Mouse (Mus musculus): ENCODE results near the gene Rsph9. TPM values are rescaled to one million over a fixed set of nuclear protein-coding genes. Genes with fewer than 3 reads are reported as not detected.
A peak's percentile ranks its signal among the peaks of the same experiment; 100 is the strongest.

The Rsph9 gene
- polyA plus RNA-seq, 1 experiment from 2014 or later: 6.8 TPM

DNA sequence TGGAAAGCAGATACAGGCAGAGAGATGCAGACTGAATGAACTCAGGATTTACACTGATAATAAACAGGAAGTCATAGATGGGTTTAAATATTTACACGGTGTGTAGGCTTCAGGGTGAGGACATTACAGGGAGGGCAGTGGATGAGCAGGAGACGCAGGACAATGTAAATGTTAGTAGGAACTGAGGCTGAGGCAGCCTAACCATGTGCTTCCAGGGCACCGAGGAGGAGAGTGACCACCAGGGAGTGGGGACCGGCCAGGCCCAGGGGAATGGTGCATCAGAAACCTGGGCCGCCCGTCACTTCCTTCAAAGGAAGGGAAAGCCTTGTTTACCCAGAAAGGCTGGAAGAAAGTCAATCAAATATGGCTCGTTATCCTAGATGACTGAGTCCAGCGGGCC lies 45.5 kb downstream of the Rsph9 start:
- ATAC-seq (ENCODE audit: insufficient number of reproducible peaks, insufficient read depth, low FRiP score, low read depth): no peak; the same call in 1 of the 2 replicates
- Histone ChIP-seq H3K9ac (ENCODE audit: low read length) (no peak overlapping the region), H3K4me3 (ENCODE audit: control insufficient read depth in 1 of 2, insufficient read depth in 1 of 2, low read depth in 1 of 2, low read length in 2 of 2) (no peak overlapping the region), H3K27ac (replicated peaks in 1 of 2; ENCODE audit: control insufficient read depth in 1 of 2, insufficient read depth in 1 of 2, low read depth in 2 of 2, low read length in 2 of 2) (no peak overlapping the region), H3K4me1 (ENCODE audit: control insufficient read depth in 2 of 2, insufficient read depth in 2 of 2, low read length in 2 of 2) (no peaks in the 10 kb centered on the region; a peak in 1 of 4 replicates), H3K27me3 (ENCODE audit: control insufficient read depth, insufficient read depth, low read length) (no peaks in the 10 kb centered on the region), H3K36me3 (ENCODE audit: control insufficient read depth, insufficient read depth, low read length) (no peaks in the 10 kb centered on the region), H3K4me2 (ENCODE audit: low read length) (no peak overlapping the region), H3K9me3 (ENCODE audit: control insufficient read depth, low read length) (no peaks in the 10 kb centered on the region)
- WGBS: 49% methylated on average over 8 of the region's 8 CpGs

DNA sequence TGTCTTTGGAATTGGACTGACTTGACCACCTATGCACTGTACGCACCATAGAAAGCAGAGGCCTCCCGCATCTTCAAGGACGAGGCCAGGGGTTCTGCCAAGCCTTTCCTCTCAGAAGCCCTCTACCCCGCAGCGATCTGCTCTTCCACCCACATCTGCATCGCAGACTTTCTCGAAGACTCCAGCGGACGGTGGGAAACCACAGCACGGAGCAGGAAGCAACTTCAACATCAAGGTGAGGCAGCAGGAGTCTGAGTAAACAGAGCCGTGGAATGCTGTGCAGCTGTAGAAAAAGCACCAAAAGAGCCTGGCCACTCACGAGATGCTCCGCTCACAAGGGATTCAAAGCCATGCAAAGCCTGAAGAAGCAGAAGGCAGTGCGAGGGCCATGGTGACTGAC lies 52.1 kb downstream of the Rsph9 start:
- Histone ChIP-seq H3K4me3 (ENCODE audit: control insufficient read depth in 1 of 2, insufficient read depth in 1 of 2, low read depth in 1 of 2, low read length in 2 of 2) (no peak overlapping the region), H3K4me2 (ENCODE audit: low read length) (no peak overlapping the region), H3K36me3 (ENCODE audit: control insufficient read depth, insufficient read depth, low read length) (no peaks in the 10 kb centered on the region), H3K9me3 (ENCODE audit: control insufficient read depth, low read length) (no peaks in the 10 kb centered on the region), H3K4me1 (ENCODE audit: control insufficient read depth in 2 of 2, insufficient read depth in 2 of 2, low read length in 2 of 2) (no peaks in the 10 kb centered on the region; a peak in 1 of 4 replicates), H3K27me3 (ENCODE audit: control insufficient read depth, insufficient read depth, low read length) (no peaks in the 10 kb centered on the region), H3K27ac (replicated peaks in 1 of 2; ENCODE audit: control insufficient read depth in 1 of 2, insufficient read depth in 1 of 2, low read depth in 2 of 2, low read length in 2 of 2) (no peak overlapping the region), H3K9ac (ENCODE audit: low read length) (no peak overlapping the region)
- WGBS: 75% methylated on average over 14 of the region's 14 CpGs
- no peak for ATAC-seq (ENCODE audit: insufficient number of reproducible peaks, insufficient read depth, low FRiP score, low read depth)

DNA sequence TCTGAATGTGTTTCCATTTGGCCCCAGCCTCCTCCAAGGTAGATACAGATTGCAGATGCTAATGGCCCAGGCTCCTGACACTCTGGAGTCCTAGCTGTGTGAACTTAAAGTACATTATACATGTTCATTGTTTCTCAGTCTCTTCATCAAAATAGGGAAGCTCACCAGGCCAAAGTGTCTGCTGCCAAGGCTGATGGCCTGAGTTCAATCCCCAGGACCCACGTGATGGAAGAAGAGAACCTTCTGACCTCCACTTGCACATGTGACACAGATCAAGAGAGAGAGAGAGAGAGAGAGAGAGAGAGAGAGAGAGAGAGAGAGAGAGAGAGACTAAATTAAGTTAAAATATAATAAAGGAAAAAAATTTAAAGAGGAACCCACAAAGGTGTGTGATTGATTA lies 52.7 kb downstream of the Rsph9 start:
- H3K4me2 ChIP-seq (ENCODE audit: low read length): no peak overlapping the region
- ATAC-seq (ENCODE audit: insufficient number of reproducible peaks, insufficient read depth, low FRiP score, low read depth): no peak
- H3K9ac ChIP-seq (ENCODE audit: low read length): no peak overlapping the region
- no peak overlapping the region for H3K27ac ChIP-seq (replicated peaks in 1 of 2; ENCODE audit: control insufficient read depth in 1 of 2, insufficient read depth in 1 of 2, low read depth in 2 of 2, low read length in 2 of 2)
- H3K4me1 ChIP-seq (ENCODE audit: control insufficient read depth in 2 of 2, insufficient read depth in 2 of 2, low read length in 2 of 2): peaks cover 0 to 2% of the 10 kb centered on the region in 2 experiments; a peak in 1 of 4 replicates
- H3K9me3 ChIP-seq (ENCODE audit: control insufficient read depth, low read length): no peaks in the 10 kb centered on the region
- H3K27me3 ChIP-seq (ENCODE audit: control insufficient read depth, insufficient read depth, low read length): no peaks in the 10 kb centered on the region
- 88% methylated on average over 1 of the region's 1 CpGs for WGBS
- no peaks in the 10 kb centered on the region for H3K36me3 ChIP-seq (ENCODE audit: control insufficient read depth, insufficient read depth, low read length)
- no peak overlapping the region for H3K4me3 ChIP-seq (ENCODE audit: control insufficient read depth in 1 of 2, insufficient read depth in 1 of 2, low read depth in 1 of 2, low read length in 2 of 2)

DNA sequence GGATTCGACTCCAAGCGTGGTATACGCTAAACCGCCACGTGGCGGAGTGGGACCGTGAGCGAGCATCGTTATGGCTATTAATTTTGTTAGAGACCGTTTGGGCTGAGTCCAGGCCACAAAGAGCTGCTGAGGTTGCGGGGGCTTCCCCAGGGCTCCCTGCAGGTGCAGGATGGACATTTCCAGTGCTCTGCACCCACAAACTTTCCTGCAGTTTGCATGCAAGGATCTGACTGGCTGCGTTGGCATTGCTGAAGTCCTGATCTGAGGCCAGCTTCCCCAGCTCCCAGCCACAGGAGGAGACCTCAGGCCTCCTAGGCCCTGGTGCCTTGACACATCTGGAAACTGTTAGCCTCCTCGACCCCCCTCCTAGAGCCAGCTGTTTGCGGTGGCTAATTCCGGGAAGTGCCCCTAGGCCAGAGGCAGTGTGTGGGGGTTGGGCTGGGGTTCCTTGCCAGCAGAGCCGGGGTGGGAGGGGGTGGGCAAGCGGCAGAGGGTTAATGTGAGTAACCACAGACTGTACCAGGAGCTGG lies 57.6 kb downstream of the Rsph9 start:
- H3K4me1 ChIP-seq (ENCODE audit: control insufficient read depth in 2 of 2, insufficient read depth in 2 of 2, low read length in 2 of 2): peaks cover 18 to 23% of the 10 kb centered on the region in 2 experiments
- WGBS: 61% methylated on average over 17 of the region's 17 CpGs
- H3K36me3 ChIP-seq (ENCODE audit: control insufficient read depth, insufficient read depth, low read length): no peaks in the 10 kb centered on the region
- no peak overlapping the region for H3K4me3 ChIP-seq (ENCODE audit: control insufficient read depth in 1 of 2, insufficient read depth in 1 of 2, low read depth in 1 of 2, low read length in 2 of 2)
- no peak for ATAC-seq (ENCODE audit: insufficient number of reproducible peaks, insufficient read depth, low FRiP score, low read depth)
- no peaks in the 10 kb centered on the region for H3K9me3 ChIP-seq (ENCODE audit: control insufficient read depth, low read length)
- H3K27ac ChIP-seq (replicated peaks in 1 of 2; ENCODE audit: control insufficient read depth in 1 of 2, insufficient read depth in 1 of 2, low read depth in 2 of 2, low read length in 2 of 2): no peak overlapping the region
- no peak overlapping the region for H3K4me2 ChIP-seq (ENCODE audit: low read length)
- no peak overlapping the region for H3K9ac ChIP-seq (ENCODE audit: low read length)
- H3K27me3 ChIP-seq (ENCODE audit: control insufficient read depth, insufficient read depth, low read length): no peaks in the 10 kb centered on the region

DNA sequence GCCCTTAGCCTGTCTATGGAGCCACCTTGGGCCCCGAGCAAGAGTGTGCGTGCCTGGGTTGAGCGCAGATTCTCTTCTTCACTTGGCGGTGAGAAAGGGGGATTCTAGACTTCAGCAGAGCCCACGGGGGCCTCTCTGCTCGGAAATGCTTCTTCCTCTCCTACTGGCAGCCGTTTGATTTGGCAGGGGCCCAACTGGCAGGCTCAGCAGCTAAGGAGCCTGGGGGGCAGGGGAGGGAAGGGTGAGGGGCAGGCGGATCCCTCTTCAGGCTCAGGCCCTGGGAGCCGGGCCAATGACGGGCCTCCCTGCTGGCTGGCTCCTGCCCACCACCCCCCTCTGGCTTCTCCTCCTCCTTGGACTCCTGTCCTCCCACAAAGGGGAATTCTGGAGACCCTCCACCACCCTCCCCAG lies 59.9 kb downstream of the Rsph9 start:
- peak overlapping the region; percentile 44 to 51 for H3K27ac ChIP-seq (replicated peaks in 1 of 2; ENCODE audit: control insufficient read depth in 1 of 2, insufficient read depth in 1 of 2, low read depth in 2 of 2, low read length in 2 of 2)
- 2% methylated on average over 10 of the region's 10 CpGs for WGBS
- ATAC-seq (ENCODE audit: insufficient number of reproducible peaks, insufficient read depth, low FRiP score, low read depth): peak; percentile 87
- no peaks in the 10 kb centered on the region for H3K36me3 ChIP-seq (ENCODE audit: control insufficient read depth, insufficient read depth, low read length)
- H3K9me3 ChIP-seq (ENCODE audit: control insufficient read depth, low read length): no peaks in the 10 kb centered on the region
- peak overlapping the region; percentile 45; the same call in 1 of the 2 replicates for H3K9ac ChIP-seq (ENCODE audit: low read length)
- peak overlapping the region; percentile 60 for H3K4me2 ChIP-seq (ENCODE audit: low read length)
- H3K4me1 ChIP-seq (ENCODE audit: control insufficient read depth in 2 of 2, insufficient read depth in 2 of 2, low read length in 2 of 2): peaks cover 24 to 28% of the 10 kb centered on the region in 2 experiments
- no peaks in the 10 kb centered on the region for H3K27me3 ChIP-seq (ENCODE audit: control insufficient read depth, insufficient read depth, low read length)
- H3K4me3 ChIP-seq (ENCODE audit: control insufficient read depth in 1 of 2, insufficient read depth in 1 of 2, low read depth in 1 of 2, low read length in 2 of 2): peak overlapping the region; percentile 19 to 21; a peak in 3 of 4 replicates

DNA sequence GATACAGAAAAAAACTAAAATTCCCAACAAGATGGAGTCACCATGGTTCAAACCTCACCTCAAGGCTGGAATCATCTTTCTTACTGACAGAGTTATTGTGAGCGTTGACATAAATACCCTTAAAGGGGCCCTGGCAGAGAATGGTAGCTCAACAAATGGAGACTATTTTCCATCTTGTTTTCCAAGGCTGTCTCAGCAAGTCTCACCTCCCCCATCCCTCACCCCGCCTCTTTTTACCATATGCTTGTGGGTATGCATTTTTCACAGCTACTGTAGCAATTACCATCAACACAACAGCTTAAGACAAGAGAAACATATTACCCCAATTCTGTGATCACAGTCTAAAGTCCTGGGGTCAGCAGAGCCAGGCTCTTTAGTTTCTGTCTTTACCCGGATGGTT lies 60.6 kb downstream of the Rsph9 start:
- 79% methylated on average over 3 of the region's 3 CpGs for WGBS
- H3K9ac ChIP-seq (ENCODE audit: low read length): no peak overlapping the region; the same call in 1 of the 2 replicates

DNA sequence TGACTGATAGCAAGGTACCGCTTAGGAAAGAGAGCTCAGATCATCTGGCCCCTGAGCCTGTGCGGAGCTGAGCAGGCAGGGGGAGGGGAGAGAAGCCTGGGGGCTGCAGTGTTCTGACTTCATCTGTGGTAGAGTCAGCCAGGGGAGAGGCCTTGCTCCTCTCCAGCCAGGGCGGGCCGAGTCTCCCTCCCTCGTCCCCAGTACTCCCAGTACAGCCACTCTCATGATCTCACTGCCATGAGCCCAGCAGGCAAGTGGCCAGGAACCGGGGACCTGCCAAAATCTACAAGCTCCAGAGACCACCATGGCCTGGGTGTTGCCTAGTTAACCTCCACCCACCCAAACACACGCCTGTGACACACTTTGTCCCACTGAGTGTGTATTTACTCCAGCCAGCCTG lies 62.4 kb downstream of the Rsph9 start:
- H3K27ac ChIP-seq (replicated peaks in 1 of 2; ENCODE audit: control insufficient read depth in 1 of 2, insufficient read depth in 1 of 2, low read depth in 2 of 2, low read length in 2 of 2): no peak overlapping the region
- no peak overlapping the region for H3K4me3 ChIP-seq (ENCODE audit: control insufficient read depth in 1 of 2, insufficient read depth in 1 of 2, low read depth in 1 of 2, low read length in 2 of 2)
- WGBS: 28% methylated on average over 7 of the region's 7 CpGs
- H3K4me2 ChIP-seq (ENCODE audit: low read length): no peak overlapping the region
- no peak; the same call in 1 of the 2 replicates for ATAC-seq (ENCODE audit: insufficient number of reproducible peaks, insufficient read depth, low FRiP score, low read depth)
- no peaks in the 10 kb centered on the region for H3K9me3 ChIP-seq (ENCODE audit: control insufficient read depth, low read length)
- no peaks in the 10 kb centered on the region for H3K27me3 ChIP-seq (ENCODE audit: control insufficient read depth, insufficient read depth, low read length)
- H3K36me3 ChIP-seq (ENCODE audit: control insufficient read depth, insufficient read depth, low read length): no peaks in the 10 kb centered on the region
- peaks cover 24 to 28% of the 10 kb centered on the region in 2 experiments for H3K4me1 ChIP-seq (ENCODE audit: control insufficient read depth in 2 of 2, insufficient read depth in 2 of 2, low read length in 2 of 2)
- no peak overlapping the region for H3K9ac ChIP-seq (ENCODE audit: low read length)

More for the DNA sequence above, 60.6 kb downstream of the Rsph9 start:
- Histone ChIP-seq H3K4me2 (ENCODE audit: low read length) (peak overlapping the region; percentile 60; the same call in 1 of the 2 replicates), H3K9me3 (ENCODE audit: control insufficient read depth, low read length) (no peaks in the 10 kb centered on the region), H3K27ac (replicated peaks in 1 of 2; ENCODE audit: control insufficient read depth in 1 of 2, insufficient read depth in 1 of 2, low read depth in 2 of 2, low read length in 2 of 2) (no peak overlapping the region), H3K36me3 (ENCODE audit: control insufficient read depth, insufficient read depth, low read length) (no peaks in the 10 kb centered on the region), H3K27me3 (ENCODE audit: control insufficient read depth, insufficient read depth, low read length) (no peaks in the 10 kb centered on the region), H3K4me1 (ENCODE audit: control insufficient read depth in 2 of 2, insufficient read depth in 2 of 2, low read length in 2 of 2) (peaks cover 24 to 28% of the 10 kb centered on the region in 2 experiments), H3K4me3 (ENCODE audit: control insufficient read depth in 1 of 2, insufficient read depth in 1 of 2, low read depth in 1 of 2, low read length in 2 of 2) (no peak overlapping the region)
- no peak for ATAC-seq (ENCODE audit: insufficient number of reproducible peaks, insufficient read depth, low FRiP score, low read depth)

DNA sequence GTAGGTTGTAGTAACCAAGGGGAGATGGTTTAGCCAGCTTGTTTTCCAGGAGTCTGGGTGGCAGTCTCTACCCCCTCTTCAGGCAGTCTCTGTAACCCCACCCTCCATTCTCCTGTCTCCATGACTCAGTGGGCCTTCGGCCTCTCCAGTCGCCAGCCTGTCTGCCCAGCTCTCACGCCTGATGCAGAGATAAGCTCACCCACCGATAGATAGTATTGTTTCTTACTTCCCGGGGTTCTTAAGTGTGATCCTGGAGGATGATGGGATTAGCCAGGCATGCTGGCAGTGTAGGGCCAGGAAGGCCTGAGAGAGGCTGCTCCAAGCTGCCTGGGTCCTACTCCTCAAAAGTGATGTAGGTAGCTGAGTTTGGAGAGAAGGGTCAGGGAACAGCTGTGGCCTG lies 63.0 kb downstream of the Rsph9 start:
- Histone ChIP-seq H3K4me1 (ENCODE audit: control insufficient read depth in 2 of 2, insufficient read depth in 2 of 2, low read length in 2 of 2) (peaks cover 24% of the 10 kb centered on the region in 2 experiments), H3K9ac (ENCODE audit: low read length) (no peak overlapping the region), H3K9me3 (ENCODE audit: control insufficient read depth, low read length) (no peaks in the 10 kb centered on the region), H3K4me2 (ENCODE audit: low read length) (no peak overlapping the region), H3K36me3 (ENCODE audit: control insufficient read depth, insufficient read depth, low read length) (no peaks in the 10 kb centered on the region), H3K27me3 (ENCODE audit: control insufficient read depth, insufficient read depth, low read length) (no peaks in the 10 kb centered on the region), H3K4me3 (ENCODE audit: control insufficient read depth in 1 of 2, insufficient read depth in 1 of 2, low read depth in 1 of 2, low read length in 2 of 2) (no peak overlapping the region), H3K27ac (replicated peaks in 1 of 2; ENCODE audit: control insufficient read depth in 1 of 2, insufficient read depth in 1 of 2, low read depth in 2 of 2, low read length in 2 of 2) (no peak overlapping the region)
- 28% methylated on average over 5 of the region's 5 CpGs for WGBS
- no peak; the same call in 1 of the 2 replicates for ATAC-seq (ENCODE audit: insufficient number of reproducible peaks, insufficient read depth, low FRiP score, low read depth)
